Mouse (Mus musculus): ENCODE results near the gene Rassf2.
A peak's percentile ranks its signal among the peaks of the same experiment; 100 is the strongest.

Gene Rassf2

GRCm38 (mm10) chr2:132029646-132030417, at the start of gene Rassf2:
Gene Rassf2 (minus strand): TSS chr2:132030258.
- peak; percentile 94 for DNase-seq

GRCm38 (mm10) chr2:132079139-132079538, 49.1 kb upstream of the Rassf2 start:
- DNase-seq = no peak

GRCm38 (mm10) chr2:132073052-132073451, 43.0 kb upstream of the Rassf2 start:
- DNase-seq = no peak

GRCm38 (mm10) chr2:132069985-132070735, 40.1 kb upstream of the Rassf2 start:
- no peak for DNase-seq

GRCm38 (mm10) chr2:132064185-132064831, 34.2 kb upstream of the Rassf2 start:
- DNase-seq = no peak

GRCm38 (mm10) chr2:132063776-132064175, 33.7 kb upstream of the Rassf2 start:
- no peak for DNase-seq

GRCm38 (mm10) chr2:132061884-132062283, 31.8 kb upstream of the Rassf2 start:
- peak; percentile 13 for DNase-seq

GRCm38 (mm10) chr2:132059919-132060318, 29.9 kb upstream of the Rassf2 start:
- DNase-seq = no peak

GRCm38 (mm10) chr2:132055349-132055753, 25.3 kb upstream of the Rassf2 start:
- peak; percentile 63 for DNase-seq

GRCm38 (mm10) chr2:132053824-132054223, 23.8 kb upstream of the Rassf2 start:
- DNase-seq = no peak

GRCm38 (mm10) chr2:132051798-132052197, 21.7 kb upstream of the Rassf2 start:
- no peak for DNase-seq

- no peak for DNase-seq
Measured at GRCm38 (mm10) chr2:132049921-132050320, 19.9 kb upstream of the Rassf2 start.

GRCm38 (mm10) chr2:132049491-132049890, 19.4 kb upstream of the Rassf2 start:
- DNase-seq = no peak

GRCm38 (mm10) chr2:132048143-132048772, 18.2 kb upstream of the Rassf2 start:
- DNase-seq = no peak

GRCm38 (mm10) chr2:132047364-132047763, 17.3 kb upstream of the Rassf2 start:
- no peak for DNase-seq

GRCm38 (mm10) chr2:132046659-132047058, 16.6 kb upstream of the Rassf2 start:
- no peak for DNase-seq

GRCm38 (mm10) chr2:132044320-132045274, 14.5 kb upstream of the Rassf2 start:
- DNase-seq = no peak

GRCm38 (mm10) chr2:132043101-132043621, 13.1 kb upstream of the Rassf2 start:
- DNase-seq = peak; percentile 90

GRCm38 (mm10) chr2:132039894-132040293, 9.8 kb upstream of the Rassf2 start:
- no peak for DNase-seq

- no peak for DNase-seq
Measured at GRCm38 (mm10) chr2:132036326-132036725, 6.3 kb upstream of the Rassf2 start.

GRCm38 (mm10) chr2:132035470-132035835, 5.4 kb upstream of the Rassf2 start:
- DNase-seq = no peak

All from lung, postnatal 10 days (tissue).